ENCODE assay signal across 13 mouse cellular contexts in the genomic region with DNA sequence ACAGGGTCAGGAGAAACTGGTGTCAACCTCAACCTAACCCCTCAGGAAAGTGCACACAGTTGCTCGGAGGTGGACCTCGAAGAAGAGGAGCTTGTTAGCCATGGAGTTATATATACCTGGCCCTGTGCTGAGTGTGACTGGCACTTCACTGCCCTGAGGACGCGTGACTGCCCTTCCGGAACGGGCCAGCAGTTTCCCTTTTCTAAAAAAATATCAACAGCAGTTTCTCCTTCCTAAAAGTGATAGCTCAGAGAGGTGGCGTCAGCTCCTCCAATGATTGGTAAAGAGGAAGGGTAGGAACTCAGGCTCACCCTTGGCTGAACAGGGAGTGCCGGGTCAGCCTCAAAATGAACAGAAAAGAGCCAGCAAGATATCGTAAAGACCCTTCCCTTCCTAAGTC. TPM values are rescaled to one million over a fixed set of nuclear protein-coding genes. Genes with fewer than 3 reads are reported as not detected.
DNase-seq lines count a peak whose midpoint lies in the region; ATAC-seq and TF ChIP-seq lines count a peak whose summit lies in the region.
"Had no signal": no experiment of that assay in that cellular context is flagged by ENCODE, and none has a peak within 500 bp of the region (broad histone marks: within the 10 kb centered on the region; RNA-seq: fewer than 3 reads in every experiment).

No protein-coding gene starts in this region.

- ATAC-seq in liver, embryonic 14.5 days (ENCODE audit: insufficient read depth): no peak
- peak; percentile 51 for ATAC-seq in monocyte, adult 5-6 weeks (replicated peaks; ENCODE audit: insufficient number of reproducible peaks, low FRiP score, low TSS enrichment, poor library complexity, severe bottlenecking)
- ATAC-seq in CD4-positive, CD25-positive, alpha-beta regulatory T cell, adult 4 months: no peak
- ATAC-seq: forebrain, postnatal 0 days had no signal

- DNase-seq in liver, adult 2 months (ENCODE audit: extremely low read depth, low read depth, low spot score): peak; percentile 20
- DNase-seq in liver: no peak
- DNase-seq in liver, embryonic 14.5 days (ENCODE audit: low read depth in 3 of 3, low spot score in 3 of 3): no peak
- no peak for DNase-seq in right cerebral cortex, postnatal 4 days
- DNase-seq: cerebellum, postnatal 36 days; forebrain, postnatal 0 days; heart, postnatal 36 days; kidney, postnatal 10 days; right cerebral cortex, postnatal 14 days had no signal

- H3K9ac ChIP-seq in liver, adult 2 months (ENCODE audit: low read depth, low read length): no peak overlapping the region
- H3K9ac ChIP-seq in liver, embryonic 14.5 days (replicated peaks): no peak overlapping the region
- H3K9ac ChIP-seq: forebrain, postnatal 0 days; limb, embryonic 15.5 days had no signal

- WGBS in liver, adult 2 months: 53% methylated on average over 9 of the region's 9 CpGs
- WGBS in liver, embryonic 14.5 days (ENCODE audit: insufficient replicate concordance): 16% methylated on average over 9 of the region's 9 CpGs

- H3K9me3 ChIP-seq in liver, embryonic 14.5 days (ENCODE audit: control insufficient read depth, low read length): no peaks in the 10 kb centered on the region
- H3K9me3 ChIP-seq: limb, embryonic 15.5 days had no signal

- H3K4me3 ChIP-seq in liver, adult 2 months (ENCODE audit: insufficient read depth, low read depth, low read length): no peak overlapping the region
- H3K4me3 ChIP-seq in bone marrow macrophage, adult 2 months (ENCODE audit: insufficient read depth, low read length): peak overlapping the region; percentile 96
- no peak overlapping the region for H3K4me3 ChIP-seq in liver, embryonic 14.5 days (ENCODE audit: insufficient read depth in 1 of 2, low read depth in 2 of 2, low read length in 2 of 2)
- H3K4me3 ChIP-seq: limb, embryonic 15.5 days had no signal

- TF ChIP-seq CTCF in liver, adult 2 months (IDR thresholded peaks at IDR 0.05; ENCODE audit: low read depth, low read length): no peak
- TF ChIP-seq CTCF in bone marrow macrophage, adult 2 months (IDR thresholded peaks at IDR 0.05; ENCODE audit: low read depth, low read length): no peak
- TF ChIP-seq CTCF in liver, embryonic 14.5 days (IDR thresholded peaks at IDR 0.05; ENCODE audit: low read depth): no peak

- TF ChIP-seq POLR2A in liver, adult 2 months (IDR thresholded peaks at IDR 0.05; ENCODE audit: extremely low read depth, insufficient read depth, low read length): no peak
- no peak for TF ChIP-seq POLR2A in bone marrow macrophage, adult 2 months (IDR thresholded peaks at IDR 0.05; ENCODE audit: borderline replicate concordance, low read depth, low read length)

- 0 out of 2 replicates have a peak overlapping the region, but pooled peaks have one; percentile 6 for H3K27ac ChIP-seq in liver, adult 2 months (replicated peaks; ENCODE audit: insufficient read depth, low read depth, low read length)
- peak overlapping the region; percentile 85 for H3K27ac ChIP-seq in bone marrow macrophage, adult 2 months (ENCODE audit: insufficient read depth, low read depth, low read length)
- no peak overlapping the region for H3K27ac ChIP-seq in liver, embryonic 14.5 days
- H3K27ac ChIP-seq: limb, embryonic 15.5 days had no signal

- no peaks in the 10 kb centered on the region for H3K36me3 ChIP-seq in liver, adult 2 months (ENCODE audit: control insufficient read depth, insufficient read depth, low read length)
- no peaks in the 10 kb centered on the region for H3K36me3 ChIP-seq in liver, embryonic 14.5 days (replicated peaks; ENCODE audit: control insufficient read depth, insufficient read depth, low read depth)
- H3K36me3 ChIP-seq: limb, embryonic 15.5 days had no signal

- TF ChIP-seq EP300 in liver, embryonic 14.5 days (IDR thresholded peaks at IDR 0.05; ENCODE audit: low read depth): no peak

- H3K27me3 ChIP-seq in liver, adult 2 months (ENCODE audit: control insufficient read depth, insufficient read depth, low read length): peaks cover 4% of the 10 kb centered on the region; the same call in 1 of the 2 replicates
- H3K27me3 ChIP-seq in liver, embryonic 14.5 days (ENCODE audit: control insufficient read depth, insufficient read depth, low read length): peaks cover 9% of the 10 kb centered on the region

- H3K4me2 ChIP-seq in liver, embryonic 14.5 days (ENCODE audit: low read depth): 0 out of 2 replicates have a peak overlapping the region, but pooled peaks have one; percentile 20
- H3K4me2 ChIP-seq: limb, embryonic 15.5 days had no signal

- H3K4me1 ChIP-seq in liver, adult 2 months (ENCODE audit: control insufficient read depth, insufficient read depth, low read length): no peaks in the 10 kb centered on the region
- H3K4me1 ChIP-seq in bone marrow macrophage, adult 2 months (ENCODE audit: control insufficient read depth, insufficient read depth, low read length): peaks cover 19% of the 10 kb centered on the region
- peaks cover 2 to 4% of the 10 kb centered on the region in 2 experiments for H3K4me1 ChIP-seq in liver, embryonic 14.5 days (replicated peaks; ENCODE audit: control insufficient read depth in 2 of 2, insufficient read depth in 2 of 2, low read length in 1 of 2)

- no peaks in the 10 kb centered on the region for H3K79me2 ChIP-seq in liver, adult 2 months (ENCODE audit: control insufficient read depth, insufficient read depth, low read length)

RNA-seq across cellular contexts. Expression of gene Themis2, which starts 2.2 kb away (rescaled TPM):
- 2.5 and 3.0 TPM in 2 replicates for total RNA-seq in liver, adult 2 months (2014; rRNA removed)
- 1.3 and 3.1 TPM in 2 replicates for polyA plus RNA-seq in liver, adult 2 months (2012; rRNA removed)
- 132 and 141 TPM in 2 replicates for polyA plus RNA-seq in bone marrow macrophage, adult 2 months (2012; ENCODE audit: insufficient read depth, insufficient read length, missing spikeins)
- 2.0 and 2.3 TPM in 2 replicates for polyA plus RNA-seq in liver, embryonic 14.5 days (2012; rRNA removed)
- polyA plus RNA-seq in liver, embryonic 14.5 days (2014; fragmentation: Nextera tagmentation; extraction: Ambion mirVana): 2.5 and 2.6 TPM in 2 replicates
- 196 to 216 TPM (median 214 TPM) in 3 replicates for total RNA-seq in monocyte, adult 5-6 weeks (2017)
- polyA plus RNA-seq in CD4-positive, CD25-positive, alpha-beta regulatory T cell, adult 4 months (2017; shearing (Covaris generic)): 1 to 10 TPM in 1 of 2 experiments, under 1 TPM in 1; 0.24 to 1.1 TPM

RNA-seq across cellular contexts. Expression of gene Rpa2, which starts 25.9 kb away (rescaled TPM):
- total RNA-seq in liver, adult 2 months (2014; rRNA removed): 6.6 and 8.1 TPM in 2 replicates
- polyA plus RNA-seq in liver, adult 2 months (2012; rRNA removed): 9.2 and 11.1 TPM in 2 replicates
- 18.4 and 21.8 TPM in 2 replicates for polyA plus RNA-seq in bone marrow macrophage, adult 2 months (2012; ENCODE audit: insufficient read depth, insufficient read length, missing spikeins)
- polyA plus RNA-seq in liver, embryonic 14.5 days (2012; rRNA removed): 43.2 and 55.6 TPM in 2 replicates
- polyA plus RNA-seq in liver, embryonic 14.5 days (2014; fragmentation: Nextera tagmentation; extraction: Ambion mirVana): 95.7 and 104 TPM in 2 replicates
- total RNA-seq in monocyte, adult 5-6 weeks (2017): 39.3 to 41.2 TPM (median 40.2 TPM) in 3 replicates
- 10 to 100 TPM; 64.3 to 66.9 TPM for polyA plus RNA-seq in CD4-positive, CD25-positive, alpha-beta regulatory T cell, adult 4 months (2017; shearing (Covaris generic))

RNA-seq across cellular contexts. Expression of gene Smpdl3b, which starts 37.0 kb away (rescaled TPM):
- 0.34 and 0.65 TPM in 2 replicates for total RNA-seq in liver, adult 2 months (2014; rRNA removed)
- 0.16 and 0.34 TPM in 2 replicates for polyA plus RNA-seq in liver, adult 2 months (2012; rRNA removed)
- 8.8 and 9.1 TPM in 2 replicates for polyA plus RNA-seq in bone marrow macrophage, adult 2 months (2012; ENCODE audit: insufficient read depth, insufficient read length, missing spikeins)
- polyA plus RNA-seq in liver, embryonic 14.5 days (2012; rRNA removed): 0.92 and 1.1 TPM in 2 replicates
- 1.2 and 1.3 TPM in 2 replicates for polyA plus RNA-seq in liver, embryonic 14.5 days (2014; fragmentation: Nextera tagmentation; extraction: Ambion mirVana)
- 108 to 191 TPM (median 160 TPM) in 3 replicates for total RNA-seq in monocyte, adult 5-6 weeks (2017)
- polyA plus RNA-seq in CD4-positive, CD25-positive, alpha-beta regulatory T cell, adult 4 months (2017; shearing (Covaris generic)): 1 to 10 TPM in 1 of 2 experiments, under 1 TPM in 1; 0.96 to 1.8 TPM

RNA-seq across cellular contexts. Expression of gene Ppp1r8, which starts 48.9 kb away (rescaled TPM):
- total RNA-seq in liver, adult 2 months (2014; rRNA removed): 9.3 and 9.8 TPM in 2 replicates
- 9.3 and 10.9 TPM in 2 replicates for polyA plus RNA-seq in liver, adult 2 months (2012; rRNA removed)
- polyA plus RNA-seq in bone marrow macrophage, adult 2 months (2012; ENCODE audit: insufficient read depth, insufficient read length, missing spikeins): 24.3 and 28.5 TPM in 2 replicates
- 27.2 and 37.2 TPM in 2 replicates for polyA plus RNA-seq in liver, embryonic 14.5 days (2012; rRNA removed)
- 33.8 and 37.2 TPM in 2 replicates for polyA plus RNA-seq in liver, embryonic 14.5 days (2014; fragmentation: Nextera tagmentation; extraction: Ambion mirVana)
- 38.1 to 54.2 TPM (median 52.6 TPM) in 3 replicates for total RNA-seq in monocyte, adult 5-6 weeks (2017)
- polyA plus RNA-seq in CD4-positive, CD25-positive, alpha-beta regulatory T cell, adult 4 months (2017; shearing (Covaris generic)): 10 to 100 TPM; 22.2 to 34.8 TPM

Comparison
In these comparisons a context has a peak if more than half of its experiments do, and no peak if none do; other contexts are left out.
1. RNA of gene Themis2, which starts 2.2 kb away (polyA plus RNA-seq): 132 to 141 TPM in bone marrow macrophage, adult 2 months; 1.3 to 3.1 TPM in liver, adult 2 months, 2.0 to 2.6 TPM in liver, embryonic 14.5 days and 0.24 to 1.1 TPM in CD4-positive, CD25-positive, alpha-beta regulatory T cell, adult 4 months; every median in the first group is over 10 times any median in the second.